Mouse (Mus musculus) embryonic facial prominence, embryonic 13.5 days (tissue): ENCODE data around the gene Bst1. TPM values are rescaled to one million over a fixed set of nuclear protein-coding genes. Genes with fewer than 3 reads are reported as not detected.

Experiments
- ATAC-seq: fragments of 200-750 bp; cut with Nextera tagmentation; 2 replicates; pipeline ENCODE4 v1.8.0; 2017; ENCODE audit warnings: low read depth; ENCODE audit not compliant: insufficient number of reproducible peaks, insufficient read depth, low FRiP score, low TSS enrichment
- H3K27ac ChIP-seq: fragments of 300-500 bp; sonication (generic); 2 replicates; pipeline ENCODE4 v1.5.1; 2015; ENCODE audit warnings: moderate library complexity, mild to moderate bottlenecking, inconsistent platforms
- H3K27me3 ChIP-seq: fragments of 300-500 bp; sonication (generic); 2 replicates; pipeline ENCODE4 v1.6.1; 2015; ENCODE audit warnings: mild to moderate bottlenecking, inconsistent platforms
- H3K36me3 ChIP-seq: fragments of 300-500 bp; sonication (generic); 2 replicates; pipeline ENCODE4 v1.6.1; 2015; ENCODE audit warnings: mild to moderate bottlenecking, inconsistent platforms
- H3K4me1 ChIP-seq: fragments of 300-500 bp; sonication (generic); 2 replicates; pipeline ENCODE4 v1.6.1; 2015; ENCODE audit warnings: inconsistent platforms
- H3K4me2 ChIP-seq: fragments of 300-500 bp; sonication (generic); 2 replicates; pipeline ENCODE4 v1.6.1; 2015; ENCODE audit warnings: moderate library complexity, mild to moderate bottlenecking, inconsistent platforms
- H3K4me3 ChIP-seq: fragments of 300-500 bp; sonication (generic); 2 replicates; pipeline ENCODE4 v1.5.1; 2015; ENCODE audit warnings: mild to moderate bottlenecking, inconsistent platforms
- H3K9ac ChIP-seq: fragments of 300-500 bp; sonication (generic); 2 replicates; pipeline ENCODE4 v1.6.1; 2015; ENCODE audit warnings: mild to moderate bottlenecking, inconsistent platforms
- H3K9me3 ChIP-seq: fragments of 300-500 bp; sonication (generic); 2 replicates; pipeline ENCODE4 v1.6.1; 2016; ENCODE audit warnings: inconsistent platforms
- WGBS: fragments of 180-500 bp; shearing (Covaris S2); methylation state at CpG from one replicate; pipeline ENCODE4 v1.1.7; 2015; ENCODE audit warnings: mixed read lengths; 5-methylcytosine and 5-hydroxymethylcytosine counted together
- polyA plus RNA-seq: library from polyadenylated mRNA; unstranded; fragments of >200 nt; fragmentation: Nextera tagmentation; extraction: Ambion mirVana; gene quantifications from 2 replicates; pipeline ENCODE4 v1.2.1, GENCODE M21; 2015

Gene Bst1
- polyA plus RNA-seq, 1 experiment from 2014 or later: not detected

- WGBS: 79% methylated on average over 2 of the region's 2 CpGs
- no peak for ATAC-seq
- Histone ChIP-seq H3K4me1 (no peaks in the 10 kb centered on the region), H3K4me3 (no peak overlapping the region), H3K36me3 (no peaks in the 10 kb centered on the region), H3K4me2 (no peak overlapping the region), H3K27me3 (peaks cover 5% of the 10 kb centered on the region; the same call in 1 of the 2 replicates), H3K27ac (no peak overlapping the region), H3K9me3 (no peaks in the 10 kb centered on the region), H3K9ac (no peak overlapping the region)
These were observed 46.6 kb downstream of the Bst1 start for GRCm38 (mm10) chr5:43865316-43865715.

GRCm38 (mm10) chr5:43868253-43868652, 49.6 kb downstream of the Bst1 start, which contains the start of gene Cd38:
TSS of gene Cd38 (plus strand) at chr5:43868553.
- Histone ChIP-seq H3K9ac (peak within 1 kb of the TSS; percentile 65), H3K4me1 (no peaks in the 10 kb centered on the region), H3K9me3 (no peaks in the 10 kb centered on the region), H3K4me2 (peak within 1 kb of the TSS; percentile 75), H3K27me3 (peaks cover 5% of the 10 kb centered on the region; the same call in 1 of the 2 replicates), H3K4me3 (peak within 1 kb of the TSS; percentile 44), H3K36me3 (no peaks in the 10 kb centered on the region), H3K27ac (no peak within 1 kb of the TSS; the same call in 1 of the 2 replicates)
- no peak for ATAC-seq

GRCm38 (mm10) chr5:43868711-43869600, 50.3 kb downstream of the Bst1 start:
- Histone ChIP-seq H3K9me3 (no peaks in the 10 kb centered on the region), H3K27me3 (peaks cover 5% of the 10 kb centered on the region; the same call in 1 of the 2 replicates), H3K9ac (peak overlapping the region; percentile 65), H3K4me1 (no peaks in the 10 kb centered on the region), H3K4me2 (peak overlapping the region; percentile 75), H3K4me3 (peak overlapping the region; percentile 44), H3K36me3 (no peaks in the 10 kb centered on the region), H3K27ac (no peak overlapping the region; the same call in 1 of the 2 replicates)
- ATAC-seq: no peak
- WGBS: 3% methylated on average over 28 of the region's 28 CpGs

- Histone ChIP-seq H3K4me3 (no peak overlapping the region), H3K9me3 (no peaks in the 10 kb centered on the region), H3K36me3 (no peaks in the 10 kb centered on the region), H3K27ac (no peak overlapping the region), H3K27me3 (peaks cover 5% of the 10 kb centered on the region; the same call in 1 of the 2 replicates), H3K4me1 (no peaks in the 10 kb centered on the region), H3K4me2 (no peak overlapping the region), H3K9ac (no peak overlapping the region)
- ATAC-seq: no peak
- 57% methylated on average over 1 of the region's 1 CpGs for WGBS
These were observed 53.2 kb downstream of the Bst1 start for GRCm38 (mm10) chr5:43871845-43872244.

- WGBS: 73% methylated on average over 1 of the region's 1 CpGs
- Histone ChIP-seq H3K9me3 (no peaks in the 10 kb centered on the region), H3K27me3 (peaks cover 5% of the 10 kb centered on the region; the same call in 1 of the 2 replicates), H3K4me3 (no peak overlapping the region), H3K27ac (no peak overlapping the region), H3K4me1 (no peaks in the 10 kb centered on the region), H3K9ac (no peak overlapping the region), H3K4me2 (no peak overlapping the region), H3K36me3 (no peaks in the 10 kb centered on the region)
- ATAC-seq: no peak
These were observed 54.0 kb downstream of the Bst1 start for GRCm38 (mm10) chr5:43872652-43873051.

GRCm38 (mm10) chr5:43882034-43882433, 63.3 kb downstream of the Bst1 start:
- no peaks in the 10 kb centered on the region for H3K9me3 ChIP-seq
- WGBS: 73% methylated on average over 3 of the region's 3 CpGs

GRCm38 (mm10) chr5:43885060-43885820, 66.6 kb downstream of the Bst1 start:
- no peaks in the 10 kb centered on the region for H3K36me3 ChIP-seq
- no peaks in the 10 kb centered on the region for H3K9me3 ChIP-seq
- H3K27ac ChIP-seq: no peak overlapping the region
- 14% methylated on average over 3 of the region's 3 CpGs for WGBS
- H3K4me1 ChIP-seq: peaks cover 7% of the 10 kb centered on the region; the same call in 1 of the 2 replicates
- no peak overlapping the region for H3K4me2 ChIP-seq
- H3K4me3 ChIP-seq: no peak overlapping the region
- H3K9ac ChIP-seq: no peak overlapping the region
- no peaks in the 10 kb centered on the region for H3K27me3 ChIP-seq
- no peak for ATAC-seq

More at GRCm38 (mm10) chr5:43882034-43882433, 63.3 kb downstream of the Bst1 start:
- Histone ChIP-seq H3K27ac (no peak overlapping the region), H3K4me2 (no peak overlapping the region), H3K4me3 (no peak overlapping the region), H3K4me1 (peaks cover 7% of the 10 kb centered on the region; the same call in 1 of the 2 replicates), H3K27me3 (no peaks in the 10 kb centered on the region), H3K9ac (no peak overlapping the region), H3K36me3 (no peaks in the 10 kb centered on the region)
- no peak for ATAC-seq

- Histone ChIP-seq H3K4me1 (peaks cover 12% of the 10 kb centered on the region; the same call in 1 of the 2 replicates), H3K4me3 (no peak overlapping the region), H3K36me3 (no peaks in the 10 kb centered on the region), H3K4me2 (no peak overlapping the region), H3K27me3 (no peaks in the 10 kb centered on the region; the same call in 1 of the 2 replicates), H3K27ac (no peak overlapping the region), H3K9ac (no peak overlapping the region), H3K9me3 (no peaks in the 10 kb centered on the region)
- ATAC-seq: no peak
- 17% methylated on average over 1 of the region's 1 CpGs for WGBS
These were observed 73.7 kb downstream of the Bst1 start for GRCm38 (mm10) chr5:43892386-43892785.

Other genes with a start within 250 kb of the Bst1 start
- 13.7 and 15.1 TPM in 2 replicates for gene Cc2d2a, start 156.5 kb upstream of the Bst1 start, polyA plus RNA-seq
- gene Fbxl5, start 2.8 kb downstream of the Bst1 start, polyA plus RNA-seq: 57.2 and 60.4 TPM in 2 replicates
- 5.2 and 7.2 TPM in 2 replicates for gene Cd38, start 49.7 kb downstream of the Bst1 start, polyA plus RNA-seq
- gene Gm7879, start 94.3 kb downstream of the Bst1 start, polyA plus RNA-seq: not detected in 2 replicates
- gene Fgfbp1, start 162.9 kb downstream of the Bst1 start, polyA plus RNA-seq: 13.5 and 14.0 TPM in 2 replicates